Mouse (Mus musculus) adrenal gland, adult 8-10 months (tissue): ENCODE data around the gene Mrpl58. TPM values are rescaled to one million over a fixed set of nuclear protein-coding genes. Genes with fewer than 3 reads are reported as not detected.
"Not testable (repeated sequence)": the region's sequence is repeated elsewhere in the genome, so short reads cannot be mapped to it uniquely, and the experiment has no call there.

ENCODE experiments used
- DNase-seq: peaks from one replicate; pipeline ENCODE4 v3.0.0; 2022
- total RNA-seq, 4 experiments: library from RNA; stranded (reverse); gene quantifications; 2 replicates each; pipeline ENCODE4 v1.2.4; 2022

The Mrpl58 gene
- total RNA-seq, 4 experiments from 2014 or later = 157 to 179 (median 160) TPM

DNA sequence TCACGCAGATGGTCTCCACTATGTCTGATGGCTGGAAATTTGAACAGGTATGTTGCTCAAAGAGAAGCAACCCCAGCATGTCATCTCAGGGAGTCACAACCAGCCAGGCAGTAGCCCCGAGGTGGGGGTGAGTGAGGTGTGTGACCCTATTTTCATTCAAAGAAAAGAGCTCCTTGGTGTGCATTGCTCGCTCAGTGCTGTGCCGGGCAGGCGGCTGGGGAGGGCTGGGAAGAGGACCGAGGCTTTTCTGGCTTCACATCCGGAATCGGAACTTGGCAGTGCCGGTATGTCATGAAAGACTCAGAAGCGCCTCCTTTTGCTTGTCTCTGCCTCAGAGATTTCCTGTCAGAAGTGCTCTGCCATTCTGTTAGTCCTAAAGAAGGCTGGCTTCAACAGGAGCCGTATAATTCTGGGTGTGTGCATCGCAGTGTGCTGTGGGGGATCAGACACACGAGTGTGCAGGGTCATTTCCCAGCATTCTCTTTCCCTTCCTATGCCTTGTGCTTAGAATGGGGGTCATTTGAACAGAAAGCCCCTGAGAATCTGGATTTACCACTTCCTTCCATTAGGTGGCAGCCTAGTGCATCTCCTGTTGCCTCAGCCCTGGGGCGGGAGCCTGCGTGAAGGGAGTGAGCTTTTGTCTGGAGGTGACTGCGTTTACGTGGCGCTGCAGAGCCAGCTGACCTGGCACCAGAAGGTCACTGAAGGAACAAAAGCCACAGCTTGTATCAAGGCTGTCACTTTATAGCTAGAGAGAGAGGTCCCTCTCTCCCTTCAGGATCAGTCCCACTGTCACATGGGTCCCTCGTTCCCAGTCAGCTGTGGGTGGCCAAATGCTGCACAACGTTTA is 24.2 kb downstream of the Mrpl58 start:
- peak; percentile 53 for DNase-seq

DNA sequence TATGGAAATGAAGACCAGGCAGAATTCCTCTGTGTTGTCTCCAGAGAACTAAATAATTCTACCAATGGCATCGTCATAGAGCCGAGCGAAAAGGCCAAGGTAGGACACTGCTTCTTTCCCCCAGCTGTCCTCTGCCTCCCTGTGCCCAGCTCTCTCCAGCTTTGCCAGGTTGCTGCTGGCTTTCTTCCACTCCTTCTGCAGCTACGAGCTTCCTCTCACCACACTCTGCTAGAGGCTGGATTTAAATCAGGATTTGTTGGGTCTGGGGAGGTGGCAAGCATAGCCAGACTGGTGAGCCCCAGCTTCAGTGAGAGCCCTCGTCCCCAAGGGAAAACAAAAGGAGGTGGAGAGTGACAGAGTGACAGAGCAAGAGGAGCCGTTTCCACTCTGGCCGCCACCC is 25.8 kb downstream of the Mrpl58 start:
- DNase-seq = no peak

DNA sequence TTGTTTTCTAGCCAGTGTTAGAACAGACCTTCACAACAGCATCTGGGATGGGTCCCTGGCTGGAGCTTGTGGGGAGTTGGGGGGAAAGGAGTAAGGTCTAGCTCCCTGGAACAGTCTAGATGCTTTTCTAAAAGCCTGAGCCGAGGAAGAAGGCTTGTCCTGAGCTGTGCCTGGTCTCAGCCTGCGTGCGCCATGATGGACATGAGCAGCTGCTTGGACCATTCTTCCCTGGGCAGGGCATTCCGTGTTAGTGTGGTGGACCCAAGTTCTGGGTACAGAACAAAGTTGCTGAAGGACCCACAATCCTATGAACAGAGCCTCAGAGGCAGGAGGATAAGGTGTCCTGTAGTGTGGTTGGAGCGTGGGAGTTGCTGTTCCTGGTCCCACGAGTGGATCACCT is 27.0 kb downstream of the Mrpl58 start:
- no peak for DNase-seq

DNA sequence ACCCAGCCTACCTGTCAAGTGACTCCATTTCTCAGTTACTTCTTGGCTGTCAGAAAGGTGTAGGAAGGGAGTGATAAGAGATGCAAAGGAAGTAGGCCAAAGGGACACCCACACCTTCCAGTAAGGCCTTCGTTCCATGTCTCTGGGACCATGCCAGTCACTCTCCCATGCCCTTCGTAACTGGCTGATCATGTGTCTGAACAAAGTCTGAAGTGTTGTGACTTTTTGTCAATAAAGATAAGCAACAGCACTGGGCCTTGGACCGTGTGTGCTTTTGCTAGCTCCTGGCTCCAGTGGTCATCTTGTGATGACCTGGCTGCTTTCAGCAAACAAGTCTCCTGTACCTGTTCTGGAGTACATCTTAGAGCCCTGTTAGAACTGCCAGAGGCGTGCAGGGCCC is 29.3 kb downstream of the Mrpl58 start:
- DNase-seq = no peak

DNA sequence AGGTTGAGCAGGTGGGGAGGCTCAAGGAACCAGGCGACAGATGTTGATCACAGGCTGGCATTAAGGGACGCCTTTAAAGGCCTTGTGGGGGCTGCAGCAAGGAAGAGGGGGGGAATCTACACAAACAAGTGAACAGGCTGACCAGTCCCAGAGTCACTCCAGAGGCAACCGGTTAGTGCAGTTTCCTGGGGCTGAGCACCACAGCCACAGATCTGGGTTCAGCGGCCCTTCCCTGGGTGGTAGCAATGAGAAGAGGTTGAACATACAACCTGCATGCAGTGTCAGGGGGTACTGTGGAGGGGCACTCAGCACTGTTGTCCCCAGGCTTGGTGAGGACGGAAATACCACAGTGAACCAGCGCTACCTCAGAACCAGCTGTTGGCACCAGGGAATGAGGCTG is 29.8 kb downstream of the Mrpl58 start:
- DNase-seq = no peak

DNA sequence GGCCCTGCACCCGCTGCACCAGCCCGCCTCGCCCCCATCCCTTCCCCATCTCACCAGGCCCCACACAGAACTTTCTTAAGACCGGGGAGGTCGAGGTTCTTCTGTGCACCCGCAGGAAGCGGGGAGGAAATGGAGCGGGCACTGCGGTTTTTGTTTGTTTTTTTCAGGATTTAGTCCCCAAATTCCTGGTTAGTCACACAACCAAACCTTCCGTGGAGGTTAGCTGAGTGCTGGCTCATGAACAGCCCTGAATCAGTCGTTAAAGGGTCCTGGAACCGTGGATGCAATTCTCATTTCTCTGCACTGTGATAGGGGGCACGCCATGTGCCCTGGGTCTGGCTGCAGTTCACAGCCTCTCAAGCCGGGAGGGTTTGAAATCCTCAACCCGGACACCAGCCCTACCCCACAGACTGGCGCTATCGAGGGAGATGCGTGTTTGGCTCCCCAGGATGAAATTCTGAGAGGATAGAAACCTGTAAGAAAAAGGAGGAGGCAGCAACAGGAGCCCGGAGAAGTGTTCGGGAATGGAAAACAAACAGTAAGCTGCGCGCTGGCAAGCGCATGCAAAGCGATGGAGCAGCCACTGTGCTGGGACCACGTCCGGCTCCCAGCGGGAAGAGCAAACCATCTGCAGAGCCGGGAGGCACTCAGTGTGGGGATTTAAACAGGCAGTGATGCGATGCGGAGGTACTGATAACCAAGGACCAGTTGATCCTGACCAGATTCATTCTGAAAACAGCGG is 32.2 kb downstream of the Mrpl58 start:
- no peak for DNase-seq

DNA sequence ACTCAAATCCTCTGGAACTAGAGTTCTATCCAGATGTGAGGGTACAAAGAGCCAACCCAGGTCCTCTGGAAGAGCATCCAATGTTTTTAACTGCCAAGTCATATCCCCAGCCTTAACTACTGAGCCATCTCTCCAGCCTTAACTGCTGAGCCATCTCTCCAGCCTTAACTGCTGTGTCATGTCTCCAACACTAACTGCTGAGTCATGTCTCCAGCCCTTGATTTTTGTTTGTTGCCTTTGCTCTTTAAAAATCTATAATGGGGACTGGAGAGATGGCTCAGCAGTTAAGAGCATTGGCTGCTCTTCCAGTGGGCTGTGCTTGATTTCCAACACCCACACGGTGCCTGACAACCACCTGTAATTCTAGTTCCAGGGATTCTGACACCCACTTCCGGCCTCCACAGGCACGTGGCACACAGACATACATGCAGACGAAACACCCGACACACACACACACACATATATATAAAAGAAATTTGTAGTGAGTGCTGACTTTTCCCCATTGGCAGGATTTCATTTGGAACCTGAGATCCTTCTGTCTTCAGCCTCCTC is 34.1 kb downstream of the Mrpl58 start:
- no peak for DNase-seq

DNA sequence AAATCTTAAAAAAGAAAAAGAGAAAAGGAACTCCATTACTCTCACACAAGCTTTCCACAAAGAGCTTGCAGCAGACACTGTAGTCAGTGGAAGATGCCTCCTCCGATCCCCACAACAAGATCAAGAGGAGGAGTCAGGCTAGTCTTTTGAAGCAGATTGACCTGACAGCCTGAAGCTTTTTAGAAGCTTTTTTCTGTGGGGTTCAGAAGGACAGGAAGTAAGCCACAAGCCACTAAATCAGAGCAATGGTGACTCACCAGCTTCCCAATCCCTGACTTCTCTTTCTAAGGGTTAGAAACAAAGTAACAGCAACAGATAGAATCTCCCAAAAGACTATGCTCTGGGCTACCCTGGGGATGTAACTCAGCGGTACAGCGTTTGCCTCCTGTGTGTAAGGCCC is 35.8 kb downstream of the Mrpl58 start:
- no peak for DNase-seq

DNA sequence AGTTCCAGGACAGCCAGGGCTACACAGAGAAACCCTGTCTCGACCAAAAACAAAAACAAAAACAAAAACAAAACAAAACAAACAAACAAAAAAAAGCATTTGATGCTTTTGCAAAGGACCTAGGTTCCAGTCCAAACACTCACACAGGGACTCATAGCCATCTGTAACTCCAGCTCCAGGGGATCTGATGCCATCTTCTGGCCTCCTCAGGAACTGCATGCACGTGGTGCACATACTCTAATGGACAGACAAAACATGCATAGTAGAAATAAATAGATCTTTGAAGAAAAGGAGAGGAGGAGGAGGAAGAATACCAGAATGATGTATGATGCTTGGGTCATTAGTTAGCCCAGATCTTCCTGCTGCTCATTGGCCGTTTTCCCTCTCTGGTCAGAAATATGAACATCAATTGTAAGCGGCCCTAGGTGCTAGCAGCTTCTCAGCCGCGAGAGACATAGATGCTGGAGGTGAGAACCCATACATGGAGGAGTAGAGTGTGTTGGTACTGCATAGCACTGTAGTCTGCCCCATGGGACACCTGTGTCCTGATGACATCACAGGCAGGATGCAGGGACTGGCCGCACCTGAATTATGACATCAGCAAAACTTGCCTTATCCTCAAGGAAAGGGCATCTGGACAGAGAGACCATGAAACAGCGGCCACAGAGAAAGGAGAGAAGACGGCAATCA is 36.5 kb downstream of the Mrpl58 start, which contains the start of gene Trim80:
Trim80 (plus strand) TSS at position 640 of the 690 bp plus-strand sequence.
- no peak for DNase-seq

DNA sequence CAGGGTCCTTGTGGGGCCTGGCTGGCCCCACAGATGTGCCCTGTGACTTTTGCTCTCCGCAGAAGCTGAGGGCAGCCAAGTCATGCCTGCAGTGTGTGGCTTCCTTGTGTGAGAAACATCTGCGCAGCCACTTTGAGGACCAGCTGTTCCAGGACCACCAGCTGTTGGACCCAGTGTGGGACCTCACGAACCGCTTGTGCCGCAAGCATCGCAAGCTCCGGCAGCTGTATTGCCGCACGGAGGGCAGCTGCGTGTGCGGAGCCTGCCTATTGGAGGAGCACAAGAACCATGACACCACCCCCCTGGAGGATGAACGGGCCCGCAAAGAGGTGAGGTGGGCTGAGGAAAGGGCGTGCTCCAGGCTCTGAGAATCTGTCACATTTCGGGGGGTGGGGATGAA is 37.9 kb downstream of the Mrpl58 start:
- DNase-seq = no peak

DNA sequence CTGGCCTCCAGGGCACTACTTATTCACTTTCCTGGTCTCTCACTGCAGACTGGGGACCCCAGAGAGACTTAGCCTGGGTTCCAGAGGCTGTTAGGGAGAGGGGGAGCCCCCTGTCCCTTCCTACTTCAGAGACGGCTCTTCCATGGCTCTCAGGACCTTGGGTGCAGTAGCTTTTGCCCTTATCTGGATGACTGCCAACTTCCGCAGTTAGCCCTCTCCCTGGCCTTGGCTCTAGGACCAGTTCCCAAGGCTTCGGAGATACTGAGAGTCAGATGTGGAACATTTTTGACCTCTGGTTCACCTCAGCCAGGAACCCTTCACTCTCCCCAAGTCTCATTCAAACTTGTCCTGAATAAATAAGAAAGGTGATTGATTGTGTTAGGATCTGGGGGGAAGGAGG is 43.4 kb downstream of the Mrpl58 start:
- DNase-seq = peak; percentile 67

DNA sequence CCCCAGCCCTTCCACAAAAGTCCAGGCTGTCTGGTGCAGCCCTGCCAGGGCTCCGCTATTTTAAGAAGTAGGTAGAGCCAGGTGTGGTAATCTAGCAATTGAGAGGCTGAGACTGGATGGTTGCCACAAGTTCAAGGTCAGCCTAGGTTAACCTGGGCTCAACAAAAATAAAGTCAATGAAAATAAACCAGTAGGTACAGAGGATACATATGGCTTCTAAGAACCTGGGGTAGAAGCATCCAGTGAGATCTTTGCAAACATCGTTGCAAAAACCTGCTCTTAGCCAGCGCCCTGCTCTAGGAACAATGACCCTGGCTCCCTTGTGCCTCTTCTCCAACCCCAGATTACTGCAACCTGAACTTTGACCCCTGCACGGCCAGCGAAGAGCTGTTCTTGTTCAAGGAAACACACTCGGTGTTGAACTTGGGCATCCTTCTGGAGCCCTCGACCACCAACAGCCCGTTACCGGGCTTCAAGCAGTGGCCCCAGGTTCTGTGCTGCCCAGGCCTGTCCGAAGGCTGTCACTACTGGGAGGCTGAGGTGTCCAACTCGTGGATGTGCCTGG is 43.9 kb downstream of the Mrpl58 start:
- no peak for DNase-seq

DNA sequence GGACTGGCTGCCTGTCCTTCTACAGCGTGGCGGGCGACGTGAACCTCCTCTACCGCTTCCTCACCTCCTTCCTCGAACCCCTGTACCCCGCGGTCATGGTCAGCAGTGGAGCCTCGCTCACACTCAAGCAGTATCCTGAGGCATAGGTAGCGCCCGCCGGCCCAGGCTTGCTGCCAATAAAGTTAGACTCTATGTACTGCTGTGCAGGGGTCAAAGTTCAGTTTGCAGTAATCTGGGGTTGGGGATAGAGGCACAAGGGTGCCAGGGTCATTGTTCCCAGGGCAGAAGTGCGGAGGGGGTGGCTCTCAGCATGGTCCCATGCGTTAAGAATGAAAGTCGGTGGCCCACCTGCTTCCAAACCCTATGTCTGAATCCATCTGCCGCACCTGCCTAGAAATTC is 44.5 kb downstream of the Mrpl58 start:
- DNase-seq = no peak

DNA sequence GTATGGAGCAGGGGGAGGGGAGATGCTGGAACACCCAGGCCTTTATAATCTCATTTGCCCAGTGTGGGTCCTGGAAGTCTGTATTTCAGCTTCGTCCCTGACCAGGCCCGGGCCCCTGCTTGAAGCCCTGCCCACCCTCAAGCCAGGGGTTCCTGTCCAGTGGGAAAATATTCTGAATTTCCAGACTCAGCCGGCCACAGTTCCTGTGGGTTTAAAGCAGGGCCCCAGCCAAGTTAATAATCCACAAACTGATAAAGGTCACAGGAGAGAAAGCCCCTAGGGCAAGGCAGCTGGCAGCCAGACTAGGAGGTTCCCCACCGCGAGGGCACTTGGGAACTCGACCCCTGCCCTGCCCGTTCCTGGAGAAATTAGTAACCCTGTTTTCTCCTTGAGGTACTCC is 45.4 kb downstream of the Mrpl58 start:
- DNase-seq = no peak

DNA sequence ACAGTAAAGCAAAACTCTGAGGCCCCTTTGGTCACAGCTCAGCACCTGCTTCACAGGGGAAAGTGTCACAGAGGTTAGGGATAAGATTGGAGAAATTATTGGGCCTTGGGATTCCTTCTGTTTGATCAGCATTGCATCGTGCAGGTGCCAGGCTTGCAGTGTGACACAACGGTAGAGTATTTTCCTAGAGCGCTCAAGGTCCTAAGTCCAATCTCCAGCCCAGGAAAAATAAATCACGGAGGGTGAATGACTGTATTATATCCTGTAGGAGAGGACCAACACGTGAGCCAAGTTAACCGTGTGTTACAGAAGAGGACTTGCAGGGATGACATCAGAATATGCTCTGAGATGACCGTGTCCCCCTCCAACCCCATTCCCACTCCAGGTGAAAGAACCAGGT is 46.6 kb downstream of the Mrpl58 start:
- no peak for DNase-seq

DNA sequence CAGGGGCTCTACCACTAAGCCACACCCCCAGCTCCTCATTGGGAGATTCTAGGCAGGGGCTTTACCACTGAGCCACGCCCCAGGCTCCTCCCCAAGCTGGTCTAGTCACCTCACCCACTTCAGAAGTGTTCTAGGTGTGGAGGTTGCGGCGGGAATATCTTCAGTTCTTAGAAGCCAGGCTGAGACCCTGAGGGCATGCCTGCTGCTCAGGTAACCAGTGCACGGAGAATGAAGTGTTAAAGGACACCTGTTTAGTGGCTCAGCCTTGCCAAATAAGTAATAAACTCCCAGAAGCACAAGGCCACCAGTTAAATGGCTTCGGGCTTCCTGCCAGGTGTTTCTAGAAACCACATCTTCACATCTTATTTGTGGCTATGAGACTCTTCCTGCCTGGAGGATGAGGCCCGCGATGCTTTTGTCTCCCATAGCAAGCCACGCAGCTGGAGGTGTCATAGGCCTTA is 48.3 kb downstream of the Mrpl58 start:
- no peak for DNase-seq

DNA sequence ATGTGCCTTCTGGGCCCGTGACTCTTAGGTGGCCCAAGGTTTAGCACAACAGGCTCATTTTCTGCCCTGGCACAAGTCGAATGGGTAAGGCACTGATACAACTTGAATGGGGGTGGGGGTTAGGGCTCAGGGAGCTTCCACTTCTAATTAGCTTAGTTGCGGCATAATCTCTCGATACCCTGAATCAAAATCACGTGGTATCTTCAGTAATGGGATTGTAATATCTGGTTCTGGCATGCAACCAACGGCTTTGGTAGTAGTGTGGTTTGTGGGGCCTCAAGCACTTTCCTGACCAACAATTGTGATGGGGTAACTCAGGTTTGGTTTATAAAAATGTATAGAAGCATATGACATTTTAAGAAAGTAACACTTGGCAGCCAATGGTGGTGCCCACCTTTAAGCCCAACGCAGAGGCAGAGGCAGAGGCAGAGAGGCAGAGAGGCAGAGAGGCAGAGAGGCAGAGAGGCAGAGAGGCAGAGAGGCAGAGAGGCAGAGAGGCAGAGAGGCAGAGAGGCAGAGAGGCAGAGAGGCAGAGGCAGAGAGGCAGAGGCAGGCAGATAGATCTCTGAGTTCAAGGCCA is 48.8 kb downstream of the Mrpl58 start:
- no peak for DNase-seq

DNA sequence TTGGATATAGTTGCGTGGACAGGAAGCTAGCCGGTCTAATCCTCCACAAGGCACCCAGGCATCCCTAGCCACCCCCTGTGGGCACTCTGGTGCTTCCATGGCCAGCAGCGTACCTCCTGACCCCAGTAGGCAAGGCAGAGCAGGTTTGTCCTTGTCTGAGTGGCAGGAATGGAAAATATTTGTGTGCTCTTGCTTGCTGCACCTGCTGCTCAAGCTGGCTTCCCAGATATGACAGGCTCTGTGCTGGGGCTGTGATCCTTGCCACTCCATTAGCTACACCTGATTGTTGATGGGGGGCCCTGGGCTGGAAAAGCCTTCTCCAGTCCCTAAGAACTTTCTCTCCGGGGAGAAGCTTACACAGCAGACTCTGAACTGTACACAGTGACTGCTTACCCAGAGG is 49.8 kb downstream of the Mrpl58 start:
- DNase-seq = no peak

DNA sequence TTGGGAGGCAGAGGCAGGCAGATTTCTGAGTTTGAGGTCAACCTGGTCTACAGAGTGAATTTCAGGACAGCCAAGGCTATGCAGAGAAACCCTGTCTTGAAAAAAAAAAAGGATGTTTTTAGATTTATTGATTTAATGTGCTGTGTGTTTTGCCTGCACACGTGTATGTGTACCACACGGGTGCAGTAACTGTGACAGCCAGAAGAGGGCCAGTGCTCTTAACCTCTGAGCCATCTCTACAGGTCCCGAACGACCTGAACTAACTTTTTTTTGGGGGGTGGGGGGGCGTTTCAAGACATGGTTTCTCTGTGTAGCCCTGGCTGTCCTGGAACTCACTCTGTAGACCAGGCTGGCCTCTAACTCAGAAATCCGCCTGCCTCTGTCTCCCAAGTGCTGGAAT is 51.3 kb downstream of the Mrpl58 start:
- DNase-seq = not testable (repeated sequence)

DNA sequence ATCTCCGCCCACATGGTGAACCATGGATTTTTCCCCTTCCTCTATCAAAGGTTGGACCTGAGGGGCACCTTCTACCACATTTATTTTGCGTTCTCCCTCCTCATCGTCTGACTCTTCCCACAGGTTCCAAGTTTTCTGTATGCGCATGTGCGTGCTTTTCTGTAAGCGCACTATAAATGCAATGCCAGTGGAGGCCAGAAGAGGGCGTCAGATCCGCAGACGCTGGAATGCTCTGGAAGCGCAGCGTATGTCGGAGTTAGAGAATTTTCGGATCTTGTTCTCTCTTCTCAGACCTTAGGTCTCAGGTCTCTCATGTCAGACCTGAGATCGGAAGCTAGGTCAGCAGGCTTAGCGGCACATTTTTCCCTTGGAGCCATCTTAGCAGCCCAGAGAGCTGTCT is 52.1 kb downstream of the Mrpl58 start:
- DNase-seq = no peak

DNA sequence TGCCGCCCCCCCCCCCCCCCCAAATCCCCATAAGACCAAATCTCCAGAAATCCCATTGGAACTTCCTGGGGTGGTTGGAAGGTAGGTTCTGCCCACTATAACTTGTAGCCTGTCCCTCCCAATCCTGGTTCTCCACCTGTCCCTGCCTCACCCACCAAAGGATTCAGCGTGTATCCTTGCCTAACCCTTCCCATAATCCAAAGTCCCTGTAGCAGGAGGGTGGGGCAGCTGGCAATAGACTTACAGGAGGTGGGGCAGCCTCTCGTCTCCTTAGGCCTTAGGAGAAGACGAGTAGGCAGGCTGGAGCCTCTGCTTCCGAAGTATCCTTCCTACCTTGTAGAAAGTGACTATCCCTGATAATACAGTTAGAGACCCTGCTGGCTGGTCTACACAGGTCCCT is 52.6 kb downstream of the Mrpl58 start:
- no peak for DNase-seq

DNA sequence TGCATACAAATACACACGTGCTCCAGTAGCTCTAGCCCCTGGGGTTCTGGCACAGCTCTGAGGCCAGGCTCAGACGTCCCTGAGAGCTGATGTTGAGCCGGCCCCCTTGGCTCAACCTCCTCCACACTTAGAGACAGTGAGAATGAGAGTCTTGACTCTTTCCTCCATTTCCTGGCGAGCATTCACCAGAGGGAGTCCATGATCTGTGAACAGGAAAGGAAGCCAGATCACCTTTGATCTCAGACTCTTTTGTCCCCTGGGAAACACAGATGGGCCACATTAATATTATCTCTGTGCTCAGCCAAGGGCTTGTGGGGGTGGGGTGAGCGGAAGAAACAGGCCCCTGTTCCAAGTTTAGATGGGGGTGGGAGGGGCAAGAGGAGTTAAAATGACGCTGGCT is 53.9 kb downstream of the Mrpl58 start:
- no peak for DNase-seq
